Mouse (Mus musculus): ENCODE results near the gene Nkx2-5. TPM values are rescaled to one million over a fixed set of nuclear protein-coding genes. Genes with fewer than 3 reads are reported as not detected.

Nkx2-5 gene
- total and polyA plus RNA-seq, 3 experiments: 87.1 to 104 (median 96.3) TPM

DNA sequence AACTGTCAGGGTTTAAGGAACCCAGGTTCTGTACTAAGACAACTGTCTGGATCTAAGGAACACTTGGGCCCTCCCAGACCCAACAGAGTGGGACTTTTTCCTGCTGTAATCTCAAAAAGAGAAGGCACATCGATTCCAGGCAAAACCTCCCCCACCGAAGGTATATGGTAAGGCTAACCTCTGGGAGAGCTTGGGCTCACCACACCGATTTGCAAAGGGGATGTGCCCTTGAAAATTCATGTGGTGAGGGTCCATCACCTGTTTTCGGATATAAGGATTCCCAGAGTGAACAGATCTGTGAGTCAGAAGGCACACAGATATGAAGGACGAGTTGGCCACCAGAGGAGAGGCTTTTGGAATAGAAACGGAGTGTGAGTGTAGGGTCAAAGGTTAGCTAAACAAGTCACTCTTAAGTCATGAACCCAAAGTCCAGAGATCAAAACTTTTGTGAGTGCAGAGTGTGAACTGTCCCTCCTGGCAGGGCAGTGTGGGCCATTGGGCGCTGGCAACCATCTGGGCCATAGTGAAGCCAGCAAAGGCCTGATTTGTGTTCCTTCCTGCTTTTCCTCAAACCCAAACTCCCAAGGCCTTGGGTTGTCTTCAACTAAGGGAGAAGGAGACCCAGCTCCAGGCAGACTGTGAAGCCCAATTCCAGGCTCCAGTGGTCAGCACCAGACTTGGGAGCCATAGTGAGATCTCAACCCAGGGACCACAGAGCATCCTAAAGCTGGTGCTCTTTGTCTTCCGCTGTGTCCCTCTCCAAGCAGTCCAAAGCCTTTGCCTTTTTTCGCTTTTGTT lies 2.2 kb downstream of the Nkx2-5 start:
- 37% methylated on average over 9 of the region's 9 CpGs for WGBS
- H3K79me2 ChIP-seq (replicated peaks; ENCODE audit: control insufficient read depth, insufficient read depth, low read length): 0 out of 2 replicates have a peak, but pooled peaks cover 3% of the 10 kb centered on the region
- H3K36me3 ChIP-seq (ENCODE audit: control insufficient read depth, insufficient read depth, low read length): no peaks in the 10 kb centered on the region
- intact Hi-C loops (cut with DNase I): no loop called here
- H3K4me3 ChIP-seq: peak overlapping the region; percentile 36
- peak overlapping the region; percentile 83 for H3K27ac ChIP-seq
- no peaks in the 10 kb centered on the region for H3K4me1 ChIP-seq (ENCODE audit: control insufficient read depth, insufficient read depth, low read length)
- peak overlapping the region; percentile 44 for H3K9ac ChIP-seq (ENCODE audit: low read depth, low read length)
- TF ChIP-seq CTCF (IDR thresholded peaks at IDR 0.05) (no peak), POLR2A (IDR thresholded peaks at IDR 0.05; ENCODE audit: insufficient read depth, low read depth, low read length) (no peak), EP300 (IDR thresholded peaks at IDR 0.05; ENCODE audit: insufficient read depth, low read depth, low read length) (no peak)
- peaks cover 14% of the 10 kb centered on the region for H3K27me3 ChIP-seq (ENCODE audit: control insufficient read depth, insufficient read depth, low read length)
- DNase-seq: no peak

- peak overlapping the region; percentile 44 for H3K9ac ChIP-seq (ENCODE audit: low read depth, low read length)
- H3K4me3 ChIP-seq: peak overlapping the region; percentile 36
- intact Hi-C loops (cut with DNase I): no loop called here
- peaks cover 15% of the 10 kb centered on the region for H3K27me3 ChIP-seq (ENCODE audit: control insufficient read depth, insufficient read depth, low read length)
- 12% methylated on average over 5 of the region's 5 CpGs for WGBS
- no peaks in the 10 kb centered on the region for H3K36me3 ChIP-seq (ENCODE audit: control insufficient read depth, insufficient read depth, low read length)
- 0 out of 2 replicates have a peak, but pooled peaks have one; percentile 26 for TF ChIP-seq POLR2A (IDR thresholded peaks at IDR 0.05; ENCODE audit: insufficient read depth, low read depth, low read length)
- TF ChIP-seq EP300 (IDR thresholded peaks at IDR 0.05; ENCODE audit: insufficient read depth, low read depth, low read length): no peak
- peak overlapping the region; percentile 83 for H3K27ac ChIP-seq
- no peaks in the 10 kb centered on the region for H3K4me1 ChIP-seq (ENCODE audit: control insufficient read depth, insufficient read depth, low read length)
- H3K79me2 ChIP-seq (replicated peaks; ENCODE audit: control insufficient read depth, insufficient read depth, low read length): 0 out of 2 replicates have a peak, but pooled peaks cover 3% of the 10 kb centered on the region
- peak; percentile 31 to 36 for DNase-seq
Observed at GRCm38 (mm10) chr17:26841981-26842380, 2.8 kb downstream of the Nkx2-5 start.

- peak; percentile 76 to 84 for DNase-seq
- Histone ChIP-seq H3K9ac (ENCODE audit: low read depth, low read length) (peak overlapping the region; percentile 97), H3K4me1 (ENCODE audit: control insufficient read depth, insufficient read depth, low read length) (no peaks in the 10 kb centered on the region), H3K79me2 (replicated peaks; ENCODE audit: control insufficient read depth, insufficient read depth, low read length) (0 out of 2 replicates have a peak, but pooled peaks cover 3% of the 10 kb centered on the region), H3K36me3 (ENCODE audit: control insufficient read depth, insufficient read depth, low read length) (no peaks in the 10 kb centered on the region), H3K27me3 (ENCODE audit: control insufficient read depth, insufficient read depth, low read length) (peaks cover 16% of the 10 kb centered on the region), H3K27ac (peak overlapping the region; percentile 83), H3K4me3 (peak overlapping the region; percentile 56)
- peak; percentile 70; the same call in 1 of the 2 replicates for TF ChIP-seq POLR2A (IDR thresholded peaks at IDR 0.05; ENCODE audit: insufficient read depth, low read depth, low read length)
- TF ChIP-seq EP300 (IDR thresholded peaks at IDR 0.05; ENCODE audit: insufficient read depth, low read depth, low read length): no peak
- TF ChIP-seq CTCF (IDR thresholded peaks at IDR 0.05): no peak
- 8% methylated on average over 48 of the region's 48 CpGs for WGBS
- intact Hi-C loops (cut with DNase I): no loop called here
Observed at GRCm38 (mm10) chr17:26840922-26841731, 3.7 kb downstream of the Nkx2-5 start.

- 32% methylated on average over 9 of the region's 9 CpGs for WGBS
- H3K9ac ChIP-seq (ENCODE audit: low read depth, low read length): peak overlapping the region; percentile 97
- H3K4me3 ChIP-seq: peak overlapping the region; percentile 56
- 0 out of 2 replicates have a peak, but pooled peaks cover 3% of the 10 kb centered on the region for H3K79me2 ChIP-seq (replicated peaks; ENCODE audit: control insufficient read depth, insufficient read depth, low read length)
- H3K27me3 ChIP-seq (ENCODE audit: control insufficient read depth, insufficient read depth, low read length): peaks cover 16% of the 10 kb centered on the region
- peak in 1 of 2 experiments; percentile 34 for DNase-seq
- H3K4me1 ChIP-seq (ENCODE audit: control insufficient read depth, insufficient read depth, low read length): no peaks in the 10 kb centered on the region
- no peak for TF ChIP-seq EP300 (IDR thresholded peaks at IDR 0.05; ENCODE audit: insufficient read depth, low read depth, low read length)
- no peak for TF ChIP-seq POLR2A (IDR thresholded peaks at IDR 0.05; ENCODE audit: insufficient read depth, low read depth, low read length)
- TF ChIP-seq CTCF (IDR thresholded peaks at IDR 0.05): no peak
- intact Hi-C loops (cut with DNase I): no loop called here
- H3K27ac ChIP-seq: peak overlapping the region; percentile 81
- H3K36me3 ChIP-seq (ENCODE audit: control insufficient read depth, insufficient read depth, low read length): no peaks in the 10 kb centered on the region
Observed at GRCm38 (mm10) chr17:26840439-26840780, 4.4 kb downstream of the Nkx2-5 start.

GRCm38 (mm10) chr17:26839718-26840438 lies 4.9 kb downstream of the Nkx2-5 start:
- TF ChIP-seq POLR2A (IDR thresholded peaks at IDR 0.05; ENCODE audit: insufficient read depth, low read depth, low read length) (no peak), CTCF (IDR thresholded peaks at IDR 0.05) (no peak), EP300 (IDR thresholded peaks at IDR 0.05; ENCODE audit: insufficient read depth, low read depth, low read length) (no peak)
- H3K4me3 ChIP-seq: peak overlapping the region; percentile 56
- peak overlapping the region; percentile 81 for H3K27ac ChIP-seq
- H3K4me1 ChIP-seq (ENCODE audit: control insufficient read depth, insufficient read depth, low read length): no peaks in the 10 kb centered on the region
- DNase-seq: peak; percentile 19 to 36
- peaks cover 16% of the 10 kb centered on the region for H3K27me3 ChIP-seq (ENCODE audit: control insufficient read depth, insufficient read depth, low read length)
- H3K9ac ChIP-seq (ENCODE audit: low read depth, low read length): peak overlapping the region; percentile 97
- intact Hi-C loops (cut with DNase I): loop anchor here (1.0 to 5.0 kb wide), 2 partner anchors 9 to 43 kb away; no protein-coding TSS in a partner anchor
- H3K36me3 ChIP-seq (ENCODE audit: control insufficient read depth, insufficient read depth, low read length): no peaks in the 10 kb centered on the region
- H3K79me2 ChIP-seq (replicated peaks; ENCODE audit: control insufficient read depth, insufficient read depth, low read length): 0 out of 2 replicates have a peak, but pooled peaks cover 3% of the 10 kb centered on the region
- WGBS: 11% methylated on average over 26 of the region's 26 CpGs
